Mouse (Mus musculus) liver, adult 2 months (tissue): ENCODE data around the gene Sf3b2. TPM values are rescaled to one million over a fixed set of nuclear protein-coding genes. Genes with fewer than 3 reads are reported as not detected.

ENCODE experiments used
- DNase-seq: peaks from one replicate; pipeline ENCODE4 v3.0.0-alpha.2; 2011; ENCODE audit warnings: low read depth, low spot score; ENCODE audit errors: extremely low read depth
- H3K27ac ChIP-seq: fragments of 200-500 bp; replicated peaks from 2 replicates; pipeline ENCODE4 v1.5.1; 2012; ENCODE audit warnings: low read depth, mild to moderate bottlenecking, control low read depth, inconsistent platforms, low read length; ENCODE audit not compliant: insufficient read depth
- H3K27me3 ChIP-seq: fragments of 200-500 bp; 2 replicates; pipeline ENCODE4 v1.6.1; 2012; ENCODE audit warnings: mild to moderate bottlenecking, moderate library complexity, low read length, inconsistent platforms; ENCODE audit not compliant: control insufficient read depth, insufficient read depth
- H3K36me3 ChIP-seq: fragments of 200-500 bp; 2 replicates; pipeline ENCODE4 v1.6.1; 2012; ENCODE audit warnings: low read length, inconsistent platforms; ENCODE audit not compliant: control insufficient read depth, insufficient read depth
- H3K4me1 ChIP-seq: fragments of 200-500 bp; 2 replicates; pipeline ENCODE4 v1.6.1; 2011; ENCODE audit warnings: low read length; ENCODE audit not compliant: control insufficient read depth, insufficient read depth
- H3K4me3 ChIP-seq: fragments of 200-500 bp; 2 replicates; pipeline ENCODE4 v1.5.1; 2011; ENCODE audit warnings: low read depth, mild to moderate bottlenecking, control low read depth, low read length, moderate library complexity; ENCODE audit not compliant: insufficient read depth
- H3K79me2 ChIP-seq: fragments of 200-500 bp; 2 replicates; pipeline ENCODE4 v1.6.1; 2012; ENCODE audit warnings: inconsistent platforms, mild to moderate bottlenecking, low read length, moderate library complexity; ENCODE audit not compliant: control insufficient read depth, insufficient read depth
- H3K9ac ChIP-seq: fragments of 200-500 bp; 2 replicates; pipeline ENCODE4 v1.6.1; 2012; ENCODE audit warnings: low read depth, mild to moderate bottlenecking, control low read depth, inconsistent platforms, low read length
- CTCF ChIP-seq: fragments of 200-500 bp; IDR thresholded peaks from 2 replicates; pipeline ENCODE4 v1.5.1; 2011; ENCODE audit warnings: low read depth, low read length, control low read depth
- POLR2A ChIP-seq: fragments of 200-500 bp; IDR thresholded peaks from 2 replicates; pipeline ENCODE4 v1.6.1; 2011; ENCODE audit warnings: low read length, control low read depth; ENCODE audit not compliant: insufficient read depth; ENCODE audit errors: extremely low read depth
- WGBS: fragments of 180-500 bp; shearing (Covaris S2); methylation state at CpG from one replicate; pipeline ENCODE4 v1.1.7; 2018; 5-methylcytosine and 5-hydroxymethylcytosine counted together
- polyA plus RNA-seq: library from polyadenylated mRNA; depleted of rRNA; stranded (reverse); fragments of >200 nt; gene quantifications from 2 replicates; pipeline ENCODE4 v1.2.3, GENCODE M21; 2012
- total RNA-seq: library from RNA; depleted of rRNA; stranded (reverse); fragments of >200 nt; gene quantifications from 2 replicates; pipeline ENCODE4 v1.2.3, GENCODE M21; 2014

Gene Sf3b2
- total and polyA plus RNA-seq, 2 experiments = 60.0 to 61.4 TPM

- Histone ChIP-seq H3K79me2 (0 out of 2 replicates have a peak, but pooled peaks cover 6% of the 10 kb centered on the region), H3K9ac (peak overlapping the region; percentile 92), H3K27ac (no peak overlapping the region), H3K4me1 (peaks cover 6% of the 10 kb centered on the region), H3K4me3 (peak overlapping the region; percentile 87), H3K27me3 (no peaks in the 10 kb centered on the region), H3K36me3 (peaks cover 15% of the 10 kb centered on the region)
- no peak for TF ChIP-seq CTCF
- no peak for TF ChIP-seq POLR2A
- no peak for DNase-seq
- WGBS = 16% methylated on average over 28 of the region's 30 CpGs
Measured at GRCm38 (mm10) chr19:5272326-5272795, 22.9 kb downstream of the Sf3b2 start.

GRCm38 (mm10) chr19:5271430-5271829, 23.8 kb downstream of the Sf3b2 start:
- H3K4me1 ChIP-seq = peaks cover 6% of the 10 kb centered on the region
- H3K27ac ChIP-seq = no peak overlapping the region
- H3K27me3 ChIP-seq = no peaks in the 10 kb centered on the region
- no peak overlapping the region for H3K4me3 ChIP-seq
- no peak overlapping the region for H3K9ac ChIP-seq
- TF ChIP-seq CTCF (no peak), POLR2A (no peak)
- WGBS = 73% methylated on average over 1 of the region's 1 CpGs
- H3K36me3 ChIP-seq = peaks cover 13% of the 10 kb centered on the region
- no peak for DNase-seq
- H3K79me2 ChIP-seq = peaks cover 6% of the 10 kb centered on the region; the same call in 1 of the 2 replicates

GRCm38 (mm10) chr19:5269392-5269791, 25.9 kb downstream of the Sf3b2 start:
- H3K79me2 ChIP-seq = peaks cover 6% of the 10 kb centered on the region; the same call in 1 of the 2 replicates
- no peak overlapping the region for H3K4me3 ChIP-seq
- 79% methylated on average over 5 of the region's 5 CpGs for WGBS
- TF ChIP-seq CTCF = no peak
- no peak for TF ChIP-seq POLR2A
- H3K9ac ChIP-seq = no peak overlapping the region
- peaks cover 6% of the 10 kb centered on the region for H3K4me1 ChIP-seq
- H3K27me3 ChIP-seq = no peaks in the 10 kb centered on the region
- no peak for DNase-seq
- H3K36me3 ChIP-seq = peaks cover 3% of the 10 kb centered on the region
- H3K27ac ChIP-seq = no peak overlapping the region

GRCm38 (mm10) chr19:5268875-5269274, 26.4 kb downstream of the Sf3b2 start:
- Histone ChIP-seq H3K79me2 (peaks cover 6% of the 10 kb centered on the region; the same call in 1 of the 2 replicates), H3K9ac (no peak overlapping the region), H3K4me1 (peaks cover 2% of the 10 kb centered on the region; the same call in 1 of the 2 replicates), H3K27ac (no peak overlapping the region), H3K36me3 (no peaks in the 10 kb centered on the region), H3K4me3 (no peak overlapping the region), H3K27me3 (no peaks in the 10 kb centered on the region)
- WGBS = 84% methylated on average over 3 of the region's 3 CpGs
- no peak for TF ChIP-seq POLR2A
- TF ChIP-seq CTCF = no peak
- no peak for DNase-seq

GRCm38 (mm10) chr19:5268017-5268416, 27.2 kb downstream of the Sf3b2 start:
- 0 out of 2 replicates have a peak, but pooled peaks cover 2% of the 10 kb centered on the region for H3K4me1 ChIP-seq
- TF ChIP-seq CTCF = no peak
- no peak for TF ChIP-seq POLR2A
- no peaks in the 10 kb centered on the region for H3K27me3 ChIP-seq
- H3K79me2 ChIP-seq = peaks cover 6% of the 10 kb centered on the region; the same call in 1 of the 2 replicates
- H3K36me3 ChIP-seq = no peaks in the 10 kb centered on the region
- no peak for DNase-seq
- no peak overlapping the region for H3K27ac ChIP-seq
- H3K4me3 ChIP-seq = no peak overlapping the region
- no peak overlapping the region for H3K9ac ChIP-seq

GRCm38 (mm10) chr19:5267015-5267414, 28.2 kb downstream of the Sf3b2 start:
- no peaks in the 10 kb centered on the region; the same call in 1 of the 2 replicates for H3K79me2 ChIP-seq
- TF ChIP-seq CTCF (no peak), POLR2A (no peak)
- DNase-seq = no peak
- H3K4me1 ChIP-seq = 0 out of 2 replicates have a peak, but pooled peaks cover 2% of the 10 kb centered on the region
- 91% methylated on average over 5 of the region's 5 CpGs for WGBS
- no peaks in the 10 kb centered on the region for H3K36me3 ChIP-seq
- H3K9ac ChIP-seq = no peak overlapping the region
- H3K27ac ChIP-seq = no peak overlapping the region
- no peak overlapping the region for H3K4me3 ChIP-seq
- no peaks in the 10 kb centered on the region for H3K27me3 ChIP-seq
